Mouse (Mus musculus): Measurements from ENCODE around the gene Gm10271. TPM values are rescaled to one million over a fixed set of nuclear protein-coding genes. Genes with fewer than 3 reads are reported as not detected.

Gm10271 gene
- polyA plus RNA-seq, 1 experiment from 2014 or later, result not detected

DNA sequence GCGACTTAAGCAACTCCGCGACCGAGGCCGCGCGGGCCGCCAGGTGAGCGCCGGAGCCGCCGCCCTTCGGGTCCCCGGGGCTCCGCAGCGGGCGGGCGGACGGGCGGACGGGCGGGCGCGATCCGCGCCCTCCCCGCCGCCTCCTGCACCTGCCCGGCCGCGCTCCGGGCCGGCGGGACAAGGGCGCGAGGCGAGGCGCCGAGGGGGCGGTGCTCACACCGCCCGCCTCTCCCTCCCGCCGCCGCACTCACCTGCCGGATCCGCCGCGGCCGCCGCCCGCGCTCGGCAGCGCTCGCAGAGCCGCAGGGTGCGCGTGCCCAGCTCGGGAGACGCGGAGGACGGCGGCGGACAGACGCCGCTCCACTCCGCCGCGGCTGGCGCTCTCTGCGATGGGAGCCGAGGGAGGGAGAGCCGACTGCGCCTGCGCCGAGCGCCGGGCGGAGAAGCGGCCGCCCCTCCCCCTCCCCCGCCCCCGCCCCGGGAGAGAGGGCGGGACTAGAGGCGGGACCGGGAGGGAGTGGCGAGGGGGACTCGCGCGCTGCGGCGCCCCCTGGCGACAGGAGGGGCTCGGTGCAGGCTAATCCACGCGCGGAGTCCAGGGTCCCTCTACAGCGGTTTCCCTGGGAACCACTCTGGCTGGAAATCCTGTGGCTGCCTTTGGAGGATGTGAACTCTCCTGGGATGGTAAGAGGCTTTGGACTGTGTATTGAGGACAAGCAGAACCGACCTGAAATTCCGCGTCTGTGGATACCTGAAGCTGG lies 22.2 kb downstream of the Gm10271 start, which contains the start of gene Rab3ip:
Gene Rab3ip (minus strand): TSS at position 761 of the 761 bp plus-strand sequence.
- peak within 1 kb of the TSS; percentile 83 for H3K4me2 ChIP-seq
- H3K36me3 ChIP-seq, result no peaks in the 10 kb centered on the region
- H3K4me1 ChIP-seq, result 0 out of 2 replicates have a peak, but pooled peaks cover 4% of the 10 kb centered on the region
- H3K27me3 ChIP-seq (replicated peaks), result no peaks in the 10 kb centered on the region
- H3K4me3 ChIP-seq (replicated peaks), result peak within 1 kb of the TSS; percentile 77
- ATAC-seq (ENCODE audit: insufficient read depth, low FRiP score, low read depth), result peak; percentile 90
- H3K27ac ChIP-seq, result peak within 1 kb of the TSS; percentile 88
- under 1% methylated on average over 57 of the region's 103 CpGs for WGBS
- H3K9ac ChIP-seq, result peak within 1 kb of the TSS; percentile 43
- H3K9me3 ChIP-seq, result no peaks in the 10 kb centered on the region

- Histone ChIP-seq H3K4me3 (replicated peaks) (peak overlapping the region; percentile 77), H3K27ac (peak overlapping the region; percentile 88), H3K27me3 (replicated peaks) (no peaks in the 10 kb centered on the region), H3K36me3 (no peaks in the 10 kb centered on the region), H3K4me1 (0 out of 2 replicates have a peak, but pooled peaks cover 4% of the 10 kb centered on the region), H3K9ac (peak overlapping the region; percentile 43), H3K9me3 (no peaks in the 10 kb centered on the region), H3K4me2 (peak overlapping the region; percentile 83)
- 3% methylated on average over 44 of the region's 44 CpGs for WGBS
- 0 out of 2 replicates have a peak, but pooled peaks have one; percentile 1 for ATAC-seq (ENCODE audit: insufficient read depth, low FRiP score, low read depth)
Measured at GRCm38 (mm10) chr10:116949111-116950008, 23.0 kb downstream of the Gm10271 start.

DNA sequence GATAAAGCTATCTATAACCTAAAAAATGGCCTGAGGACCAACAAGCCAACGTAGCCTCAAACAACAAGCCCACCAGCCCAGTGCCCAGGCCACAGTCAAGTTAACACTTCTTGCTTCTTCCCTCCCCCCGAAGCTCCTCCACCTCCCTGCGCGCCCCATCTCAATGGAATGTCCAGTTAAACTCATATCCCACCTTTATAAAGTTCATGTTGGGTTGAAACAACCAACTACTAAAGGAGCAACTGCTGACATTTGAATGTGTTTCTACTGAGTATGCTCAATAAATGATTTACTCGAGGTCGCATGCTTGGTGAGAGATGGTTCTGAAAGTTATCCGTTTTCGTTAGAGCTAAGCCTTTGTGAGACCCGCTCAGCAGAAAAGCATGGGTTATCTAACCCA lies 24.0 kb downstream of the Gm10271 start:
- Histone ChIP-seq H3K4me3 (replicated peaks) (peak overlapping the region; percentile 77; the same call in 1 of the 2 replicates), H3K36me3 (no peaks in the 10 kb centered on the region), H3K4me2 (peak overlapping the region; percentile 83), H3K27me3 (replicated peaks) (no peaks in the 10 kb centered on the region), H3K4me1 (0 out of 2 replicates have a peak, but pooled peaks cover 4% of the 10 kb centered on the region), H3K27ac (no peak overlapping the region), H3K9me3 (no peaks in the 10 kb centered on the region), H3K9ac (no peak overlapping the region)
- ATAC-seq (ENCODE audit: insufficient read depth, low FRiP score, low read depth), result no peak
- WGBS, result 64% methylated on average over 9 of the region's 9 CpGs

DNA sequence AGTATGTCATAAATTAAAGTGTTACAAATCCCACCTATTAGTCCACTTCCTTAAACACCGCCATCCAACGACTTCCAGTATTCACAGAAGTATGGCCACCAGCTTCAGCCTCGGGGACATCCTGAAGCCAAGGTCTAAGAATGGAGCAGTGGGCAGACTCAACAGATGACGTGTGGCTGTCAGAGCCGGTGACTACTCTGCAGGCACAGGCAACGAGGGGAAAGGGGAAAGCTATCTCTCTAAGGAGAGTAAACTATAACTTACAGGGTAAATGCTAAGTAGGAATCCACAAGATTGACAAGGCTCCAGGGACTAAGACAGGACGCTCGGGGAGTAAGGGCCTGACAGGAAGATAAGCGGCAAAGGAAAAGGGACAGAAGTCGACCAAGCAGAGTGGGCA lies 27.5 kb downstream of the Gm10271 start:
- Histone ChIP-seq H3K27me3 (replicated peaks) (no peaks in the 10 kb centered on the region), H3K4me2 (no peak overlapping the region), H3K27ac (no peak overlapping the region), H3K9me3 (no peaks in the 10 kb centered on the region), H3K36me3 (peaks cover 9% of the 10 kb centered on the region; the same call in 1 of the 2 replicates), H3K4me3 (replicated peaks) (no peak overlapping the region), H3K4me1 (0 out of 2 replicates have a peak, but pooled peaks cover 4% of the 10 kb centered on the region), H3K9ac (no peak overlapping the region)
- 58% methylated on average over 10 of the region's 10 CpGs for WGBS
- no peak for ATAC-seq (ENCODE audit: insufficient read depth, low FRiP score, low read depth)

- H3K4me2 ChIP-seq, result no peak overlapping the region
- H3K4me3 ChIP-seq (replicated peaks), result no peak overlapping the region
- WGBS, result 81% methylated on average over 3 of the region's 3 CpGs
- no peak overlapping the region for H3K27ac ChIP-seq
- H3K4me1 ChIP-seq, result 0 out of 2 replicates have a peak, but pooled peaks cover 4% of the 10 kb centered on the region
- H3K9me3 ChIP-seq, result no peaks in the 10 kb centered on the region
- no peak overlapping the region for H3K9ac ChIP-seq
- H3K27me3 ChIP-seq (replicated peaks), result no peaks in the 10 kb centered on the region
- peaks cover 10% of the 10 kb centered on the region; the same call in 1 of the 2 replicates for H3K36me3 ChIP-seq
- no peak for ATAC-seq (ENCODE audit: insufficient read depth, low FRiP score, low read depth)
Measured at GRCm38 (mm10) chr10:116944144-116944543, 28.3 kb downstream of the Gm10271 start.

DNA sequence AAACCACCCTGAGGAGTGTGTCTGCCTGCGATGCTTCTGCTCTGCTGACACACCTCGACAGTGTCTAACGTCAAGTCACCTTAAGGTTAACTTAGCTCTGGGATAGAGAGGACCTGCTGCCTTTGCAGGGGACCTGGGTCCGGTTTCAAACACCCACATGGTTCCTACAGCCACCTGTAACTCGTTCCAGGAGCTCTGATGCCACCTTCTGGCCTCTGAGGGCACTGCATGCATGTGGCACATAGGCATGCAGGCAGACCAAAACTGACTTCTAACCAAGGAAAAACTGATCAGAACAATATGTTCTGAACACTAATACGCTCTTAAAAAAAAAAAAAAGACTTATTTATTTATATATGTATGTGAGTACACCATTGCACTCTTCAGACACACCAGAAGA lies 29.4 kb downstream of the Gm10271 start:
- H3K9ac ChIP-seq, result no peak overlapping the region
- no peak overlapping the region for H3K27ac ChIP-seq
- no peaks in the 10 kb centered on the region for H3K4me1 ChIP-seq
- H3K27me3 ChIP-seq (replicated peaks), result no peaks in the 10 kb centered on the region
- H3K36me3 ChIP-seq, result peaks cover 21% of the 10 kb centered on the region; the same call in 1 of the 2 replicates
- H3K4me2 ChIP-seq, result no peak overlapping the region
- no peak overlapping the region for H3K4me3 ChIP-seq (replicated peaks)
- no peaks in the 10 kb centered on the region for H3K9me3 ChIP-seq
- 89% methylated on average over 6 of the region's 6 CpGs for WGBS
- no peak for ATAC-seq (ENCODE audit: insufficient read depth, low FRiP score, low read depth)

GRCm38 (mm10) chr10:116935028-116935427 lies 37.4 kb downstream of the Gm10271 start:
- WGBS, result 84% methylated on average over 12 of the region's 12 CpGs
- no peak overlapping the region for H3K27ac ChIP-seq

DNA sequence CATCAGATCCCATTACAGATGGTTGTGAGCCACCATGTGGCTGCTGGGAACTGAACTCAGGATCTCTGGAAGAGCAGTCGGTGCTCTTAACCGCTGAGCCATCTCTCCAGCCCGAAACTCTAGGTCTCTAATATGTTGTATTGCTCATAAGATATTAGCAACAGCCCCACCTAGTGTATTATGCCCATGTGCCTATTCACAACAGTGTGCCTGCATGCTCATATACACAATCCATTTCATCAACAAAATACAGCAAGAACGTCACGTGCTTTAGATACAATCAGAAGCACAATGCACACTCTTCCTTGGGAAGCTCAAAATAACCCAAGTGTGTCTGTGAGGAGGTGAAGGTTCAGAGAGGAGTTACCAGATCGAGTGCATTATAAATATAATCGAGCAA lies 38.6 kb downstream of the Gm10271 start:
- H3K9me3 ChIP-seq, result no peaks in the 10 kb centered on the region
- H3K4me1 ChIP-seq, result no peaks in the 10 kb centered on the region
- 87% methylated on average over 7 of the region's 7 CpGs for WGBS
- H3K27ac ChIP-seq, result no peak overlapping the region
- ATAC-seq (ENCODE audit: insufficient read depth, low FRiP score, low read depth), result no peak
- no peaks in the 10 kb centered on the region for H3K27me3 ChIP-seq (replicated peaks)
- no peak overlapping the region for H3K4me3 ChIP-seq (replicated peaks)
- H3K4me2 ChIP-seq, result no peak overlapping the region
- H3K36me3 ChIP-seq, result peaks cover 14% of the 10 kb centered on the region; the same call in 1 of the 2 replicates
- no peak overlapping the region for H3K9ac ChIP-seq

More at GRCm38 (mm10) chr10:116935028-116935427, 37.4 kb downstream of the Gm10271 start:
- no peak overlapping the region for H3K9ac ChIP-seq
- no peaks in the 10 kb centered on the region for H3K4me1 ChIP-seq
- H3K4me2 ChIP-seq, result no peak overlapping the region
- H3K27me3 ChIP-seq (replicated peaks), result no peaks in the 10 kb centered on the region
- H3K36me3 ChIP-seq, result peaks cover 18% of the 10 kb centered on the region; the same call in 1 of the 2 replicates
- H3K4me3 ChIP-seq (replicated peaks), result no peak overlapping the region
- no peaks in the 10 kb centered on the region for H3K9me3 ChIP-seq
- ATAC-seq (ENCODE audit: insufficient read depth, low FRiP score, low read depth), result no peak

DNA sequence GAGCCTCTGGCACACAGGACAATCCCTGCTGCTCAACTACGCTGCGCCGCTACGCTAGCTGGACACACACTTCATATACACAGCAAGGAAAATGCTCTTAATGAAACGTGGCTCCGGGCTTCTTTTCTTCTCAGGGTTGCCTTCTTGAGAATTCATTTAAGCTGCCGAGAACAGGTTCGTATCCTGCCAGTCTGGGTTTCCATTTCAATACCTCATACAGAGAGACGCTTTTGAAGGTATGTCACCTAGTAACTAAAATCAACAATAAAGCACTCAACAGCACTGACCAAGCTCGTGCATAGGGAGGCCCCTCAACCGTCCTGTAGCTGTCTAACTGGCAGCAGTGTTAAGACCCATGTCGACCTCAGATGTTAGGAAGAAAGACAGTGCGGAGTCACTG lies 40.0 kb downstream of the Gm10271 start:
- H3K36me3 ChIP-seq, result 0 out of 2 replicates have a peak, but pooled peaks cover 4% of the 10 kb centered on the region
- WGBS, result 88% methylated on average over 13 of the region's 13 CpGs

GRCm38 (mm10) chr10:116931497-116932179 lies 40.8 kb downstream of the Gm10271 start:
- Histone ChIP-seq H3K4me1 (no peaks in the 10 kb centered on the region), H3K4me3 (replicated peaks) (no peak overlapping the region), H3K4me2 (no peak overlapping the region), H3K9me3 (no peaks in the 10 kb centered on the region), H3K27ac (no peak overlapping the region), H3K36me3 (no peaks in the 10 kb centered on the region), H3K9ac (no peak overlapping the region), H3K27me3 (replicated peaks) (no peaks in the 10 kb centered on the region)
- ATAC-seq (ENCODE audit: insufficient read depth, low FRiP score, low read depth), result no peak
- WGBS, result 80% methylated on average over 15 of the region's 15 CpGs

More for the DNA sequence above, 40.0 kb downstream of the Gm10271 start:
- Histone ChIP-seq H3K4me3 (replicated peaks) (no peak overlapping the region), H3K27me3 (replicated peaks) (no peaks in the 10 kb centered on the region), H3K4me2 (no peak overlapping the region), H3K9me3 (no peaks in the 10 kb centered on the region), H3K9ac (no peak overlapping the region), H3K4me1 (no peaks in the 10 kb centered on the region), H3K27ac (no peak overlapping the region)
- ATAC-seq (ENCODE audit: insufficient read depth, low FRiP score, low read depth), result no peak

GRCm38 (mm10) chr10:116930936-116931335 lies 41.5 kb downstream of the Gm10271 start:
- H3K27me3 ChIP-seq (replicated peaks), result no peaks in the 10 kb centered on the region
- H3K4me2 ChIP-seq, result no peak overlapping the region
- H3K9me3 ChIP-seq, result no peaks in the 10 kb centered on the region
- no peaks in the 10 kb centered on the region for H3K4me1 ChIP-seq
- ATAC-seq (ENCODE audit: insufficient read depth, low FRiP score, low read depth), result no peak
- H3K27ac ChIP-seq, result no peak overlapping the region
- H3K36me3 ChIP-seq, result no peaks in the 10 kb centered on the region
- H3K9ac ChIP-seq, result no peak overlapping the region
- H3K4me3 ChIP-seq (replicated peaks), result no peak overlapping the region
- WGBS, result 68% methylated on average over 6 of the region's 7 CpGs
